Mouse (Mus musculus) neural tube, embryonic 13.5 days (tissue): Measurements from ENCODE around the gene Rrp1. TPM values are rescaled to one million over a fixed set of nuclear protein-coding genes. Genes with fewer than 3 reads are reported as not detected.
A peak's percentile ranks its signal among the peaks of the same experiment; 100 is the strongest.

Source experiments
- ATAC-seq: fragments of 200-750 bp; cut with Nextera tagmentation; 2 replicates; pipeline ENCODE4 v1.8.0; 2017; ENCODE audit warnings: low read depth, mild to moderate bottlenecking, moderate TSS enrichment, moderate library complexity
- H3K27ac ChIP-seq: fragments of 300-500 bp; sonication (generic); replicated peaks from 2 replicates; pipeline ENCODE4 v1.5.1; 2015; ENCODE audit warnings: moderate library complexity, mild to moderate bottlenecking, inconsistent platforms
- H3K27me3 ChIP-seq: fragments of 300-500 bp; sonication (generic); 2 replicates; pipeline ENCODE4 v1.6.1; 2015; ENCODE audit warnings: mild to moderate bottlenecking, inconsistent platforms
- H3K36me3 ChIP-seq: fragments of 300-500 bp; sonication (generic); 2 replicates; pipeline ENCODE4 v1.6.1; 2015; ENCODE audit warnings: mild to moderate bottlenecking, inconsistent platforms
- H3K4me1 ChIP-seq: fragments of 300-500 bp; sonication (generic); replicated peaks from 2 replicates; pipeline ENCODE4 v1.6.1; 2015; ENCODE audit warnings: inconsistent platforms
- H3K4me2 ChIP-seq: fragments of 300-500 bp; sonication (generic); 2 replicates; pipeline ENCODE4 v1.6.1; 2015; ENCODE audit warnings: inconsistent platforms, mild to moderate bottlenecking, moderate library complexity
- H3K4me3 ChIP-seq: fragments of 300-500 bp; sonication (generic); 2 replicates; pipeline ENCODE4 v1.5.1; 2015; ENCODE audit warnings: mild to moderate bottlenecking, inconsistent platforms
- H3K9ac ChIP-seq: fragments of 300-500 bp; sonication (generic); 2 replicates; pipeline ENCODE4 v1.6.1; 2015; ENCODE audit warnings: moderate library complexity, mild to moderate bottlenecking, inconsistent platforms
- H3K9me3 ChIP-seq: fragments of 300-500 bp; sonication (generic); 2 replicates; pipeline ENCODE4 v1.6.1; 2016; ENCODE audit warnings: inconsistent platforms
- WGBS: fragments of 180-500 bp; shearing (Covaris S2); methylation state at CpG from one replicate; pipeline ENCODE4 v1.1.7; 2015; 5-methylcytosine and 5-hydroxymethylcytosine counted together
- polyA plus RNA-seq: library from polyadenylated mRNA; unstranded; fragments of >200 nt; fragmentation: Nextera tagmentation; extraction: Ambion mirVana; gene quantifications from 2 replicates; pipeline ENCODE4 v1.2.1, GENCODE M21; 2015

Rrp1 gene
- 365 and 462 TPM in 2 replicates for polyA plus RNA-seq

DNA sequence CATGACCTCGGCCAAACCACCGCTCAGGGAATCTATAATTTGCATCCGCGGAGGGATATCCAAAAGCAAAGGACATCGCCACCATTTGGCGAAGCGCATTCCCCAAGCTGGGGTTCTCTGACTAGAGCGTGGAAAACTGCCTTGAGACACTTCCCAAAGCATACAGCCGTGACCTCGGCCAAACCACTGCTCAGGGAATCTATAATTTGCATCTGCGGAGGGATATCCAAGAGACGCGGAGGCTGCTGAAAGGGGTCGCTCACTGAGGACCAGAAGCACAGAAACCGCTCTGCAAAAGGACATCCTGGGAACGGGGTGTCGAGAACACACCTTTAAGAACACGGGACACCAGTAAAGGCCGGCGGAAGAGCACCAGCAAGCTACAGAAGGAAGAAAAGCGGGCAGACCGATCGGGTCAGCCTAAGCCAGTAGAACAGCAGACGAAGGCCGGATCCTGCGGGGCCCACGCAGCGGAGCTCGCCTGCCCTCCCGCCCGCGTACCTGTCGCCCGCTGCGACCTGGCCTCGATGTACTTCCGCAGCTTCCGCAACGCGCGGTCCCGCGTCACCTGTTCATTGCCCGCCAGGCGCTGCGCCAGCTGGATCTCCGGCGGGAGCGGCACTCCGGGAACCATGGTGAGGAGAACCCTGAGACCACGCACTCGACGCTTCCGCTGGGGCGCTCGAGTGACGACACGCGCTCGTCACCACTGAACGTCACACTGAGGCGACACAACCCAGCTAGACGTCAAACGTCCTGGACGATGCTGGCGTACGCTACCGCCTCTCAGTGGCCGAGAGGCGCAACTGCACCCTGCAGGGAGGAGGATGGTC lies at the start of gene Rrp1:
Gene Rrp1, minus strand, starts transcription at position 725 of the 833 bp plus-strand sequence.
- Histone ChIP-seq H3K4me2 (peak within 1 kb of the TSS; percentile 86), H3K9ac (peak within 1 kb of the TSS; percentile 93), H3K9me3 (no peaks in the 10 kb centered on the region), H3K4me3 (peak within 1 kb of the TSS; percentile 95), H3K27ac (peak within 1 kb of the TSS; percentile 90), H3K4me1 (peaks cover 23% of the 10 kb centered on the region), H3K36me3 (peaks cover 34% of the 10 kb centered on the region), H3K27me3 (no peaks in the 10 kb centered on the region)
- under 1% methylated on average over 70 of the region's 70 CpGs for WGBS
- peak; percentile 96 for ATAC-seq

DNA sequence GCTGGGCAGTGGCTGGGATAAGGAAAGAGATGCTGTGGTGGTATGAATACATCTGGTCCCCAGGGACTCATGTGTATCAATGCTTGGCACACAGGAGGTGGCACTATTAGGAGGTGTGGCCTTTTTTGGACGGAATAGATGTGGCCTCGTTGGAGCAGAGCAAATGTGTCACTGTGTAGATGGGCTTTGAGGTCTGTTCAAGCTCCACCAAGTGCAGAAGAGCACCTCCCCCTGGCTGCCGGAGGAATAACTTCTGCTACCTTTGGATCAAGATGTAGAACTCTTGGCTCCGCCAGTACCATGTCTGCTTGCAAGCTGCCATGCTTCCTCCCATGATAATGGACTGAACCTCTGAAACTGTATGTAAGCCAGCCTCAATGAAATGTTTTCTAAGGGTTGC lies 48.9 kb upstream of the Rrp1 start:
- H3K36me3 ChIP-seq: no peaks in the 10 kb centered on the region
- no peaks in the 10 kb centered on the region for H3K9me3 ChIP-seq
- no peak overlapping the region for H3K4me3 ChIP-seq
- no peak overlapping the region for H3K9ac ChIP-seq
- ATAC-seq: no peak
- H3K27me3 ChIP-seq: peaks cover 10% of the 10 kb centered on the region; the same call in 1 of the 2 replicates
- peaks cover 36% of the 10 kb centered on the region for H3K4me1 ChIP-seq
- 71% methylated on average over 4 of the region's 4 CpGs for WGBS
- no peak overlapping the region for H3K4me2 ChIP-seq
- no peak overlapping the region for H3K27ac ChIP-seq

DNA sequence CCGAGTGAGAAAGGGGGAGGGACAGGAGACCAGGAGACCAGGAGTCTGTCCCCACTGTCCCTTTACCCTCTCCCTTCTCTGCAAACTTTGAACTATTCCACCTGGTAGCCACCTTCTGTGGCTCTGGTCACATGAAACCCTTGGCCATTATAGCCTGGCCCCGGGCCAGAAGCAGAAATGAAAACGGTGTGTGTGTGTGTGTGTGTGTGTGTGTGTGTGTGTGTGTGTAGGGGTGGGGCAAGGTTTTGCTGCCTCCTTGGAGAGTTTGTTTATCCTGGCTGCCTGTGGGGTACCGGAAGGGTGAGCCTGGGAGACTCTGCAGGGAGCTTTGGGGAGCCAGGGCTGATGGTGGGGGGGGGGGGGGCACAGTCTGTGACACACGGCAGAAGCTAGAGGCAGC lies 47.6 kb upstream of the Rrp1 start:
- ATAC-seq: no peak
- WGBS: 56% methylated on average over 4 of the region's 5 CpGs
- Histone ChIP-seq H3K27me3 (peaks cover 10% of the 10 kb centered on the region; the same call in 1 of the 2 replicates), H3K4me3 (no peak overlapping the region), H3K36me3 (no peaks in the 10 kb centered on the region), H3K9ac (no peak overlapping the region), H3K4me1 (peaks cover 36% of the 10 kb centered on the region), H3K27ac (no peak overlapping the region), H3K4me2 (no peak overlapping the region), H3K9me3 (no peaks in the 10 kb centered on the region)

DNA sequence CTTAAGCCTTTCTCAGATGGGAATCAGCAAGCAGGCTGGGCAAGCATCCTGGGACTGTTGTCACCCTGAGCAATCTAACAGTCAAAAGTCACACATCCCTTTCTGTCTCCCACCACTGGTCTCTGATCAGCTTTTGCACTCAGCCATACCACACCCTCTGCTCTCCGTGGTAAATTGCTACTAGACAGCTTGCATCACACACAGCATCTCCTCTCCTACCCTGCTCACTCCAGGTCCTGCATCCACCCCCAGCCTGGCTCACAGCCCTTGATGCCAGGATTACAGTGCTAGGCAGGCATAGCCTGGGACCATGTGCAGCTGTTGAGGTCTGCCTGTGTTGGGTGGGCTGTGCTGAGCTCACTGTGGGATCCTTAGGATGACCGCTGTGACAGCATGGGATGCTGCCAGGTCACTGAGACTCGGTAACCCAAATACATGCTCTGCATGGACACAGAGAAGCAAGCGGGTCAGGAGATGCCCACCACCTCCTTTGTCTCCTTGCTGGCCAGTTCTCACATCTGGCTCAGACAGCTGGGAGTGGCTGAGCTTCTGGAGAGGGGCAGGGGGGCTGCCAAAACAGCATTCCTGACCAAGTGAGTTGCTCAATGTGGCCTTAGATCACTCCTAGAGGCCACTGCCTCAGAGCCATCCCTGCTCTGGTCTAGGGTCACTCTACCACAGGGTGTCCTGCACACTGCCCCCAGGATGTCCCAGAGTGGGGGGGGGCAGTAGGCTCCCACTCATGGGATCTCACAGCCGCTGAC lies 45.7 kb upstream of the Rrp1 start:
- Histone ChIP-seq H3K4me3 (no peak overlapping the region), H3K9me3 (no peaks in the 10 kb centered on the region), H3K9ac (no peak overlapping the region), H3K36me3 (no peaks in the 10 kb centered on the region), H3K27me3 (peaks cover 7% of the 10 kb centered on the region; the same call in 1 of the 2 replicates), H3K4me2 (no peak overlapping the region), H3K27ac (no peak overlapping the region), H3K4me1 (peaks cover 22% of the 10 kb centered on the region)
- 78% methylated on average over 5 of the region's 5 CpGs for WGBS
- 0 out of 2 replicates have a peak, but pooled peaks have one; percentile 17 for ATAC-seq

DNA sequence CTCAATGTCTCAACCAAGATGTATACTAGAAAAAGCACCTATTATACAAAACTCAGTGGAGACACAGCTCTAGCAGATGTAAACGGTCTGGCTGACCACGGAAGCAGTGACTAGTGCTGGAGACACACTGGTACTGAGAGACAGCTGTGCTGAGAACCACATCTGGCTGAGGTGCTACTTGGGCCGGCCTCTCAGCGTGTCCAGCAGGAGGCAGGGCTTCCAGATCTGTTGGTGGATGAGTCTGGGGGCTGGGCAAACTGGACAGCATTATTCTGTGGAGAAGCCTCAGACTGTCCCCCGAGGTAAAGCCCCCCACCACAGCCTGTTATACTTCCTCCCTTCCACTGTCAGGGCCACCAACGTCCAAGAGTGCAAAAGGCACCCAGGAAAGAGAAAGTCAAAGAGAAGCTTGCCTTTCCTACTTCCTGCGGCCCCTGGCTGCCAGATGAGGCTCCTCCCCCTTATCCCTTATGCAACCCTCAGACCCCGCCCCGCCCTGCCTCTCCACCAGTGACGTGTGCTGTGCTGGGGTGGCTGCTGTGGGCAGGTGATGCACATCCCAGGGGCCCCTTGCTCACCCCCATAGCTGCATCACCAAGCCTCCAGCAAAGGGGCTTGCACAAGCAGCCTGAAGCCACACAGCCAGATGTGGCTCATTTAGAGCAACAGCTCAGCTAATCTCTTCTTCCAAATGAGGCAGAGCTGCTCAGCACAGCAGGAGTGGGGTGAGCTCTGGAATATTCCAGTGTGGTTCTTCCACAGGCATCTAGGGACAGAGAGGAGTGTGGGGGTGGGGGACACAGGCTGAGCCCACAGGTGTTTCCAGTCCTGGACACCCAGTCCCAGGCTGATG lies 44.9 kb upstream of the Rrp1 start:
- WGBS: 30% methylated on average over 10 of the region's 10 CpGs
- H3K4me2 ChIP-seq: no peak overlapping the region
- no peaks in the 10 kb centered on the region for H3K9me3 ChIP-seq
- no peaks in the 10 kb centered on the region for H3K27me3 ChIP-seq
- H3K4me1 ChIP-seq: peaks cover 21% of the 10 kb centered on the region
- no peak overlapping the region for H3K4me3 ChIP-seq
- H3K9ac ChIP-seq: no peak overlapping the region
- peak; percentile 42 for ATAC-seq
- H3K36me3 ChIP-seq: no peaks in the 10 kb centered on the region
- H3K27ac ChIP-seq: no peak overlapping the region

DNA sequence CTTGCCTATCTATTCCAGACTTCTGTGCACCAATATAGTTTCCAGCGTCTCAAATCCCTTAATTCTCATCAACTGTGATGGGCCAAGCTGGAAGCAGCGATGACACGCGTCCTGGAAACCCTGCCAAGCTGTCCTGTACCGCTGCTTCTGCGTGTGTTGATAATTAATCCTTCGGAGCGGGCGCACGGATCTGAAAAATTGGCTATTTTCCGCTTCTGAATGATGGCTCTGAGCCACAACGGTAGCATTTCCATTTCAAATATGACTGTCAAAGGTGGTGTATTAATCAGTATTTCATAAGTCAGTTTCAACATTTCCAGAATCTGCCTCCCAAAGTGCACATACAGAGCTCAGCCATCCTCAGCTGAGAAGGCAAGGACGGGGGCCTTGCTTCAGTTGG lies 43.9 kb upstream of the Rrp1 start:
- no peak overlapping the region for H3K4me2 ChIP-seq
- H3K9ac ChIP-seq: no peak overlapping the region
- 0 out of 2 replicates have a peak overlapping the region, but pooled peaks have one; percentile 23 for H3K27ac ChIP-seq
- peaks cover 28% of the 10 kb centered on the region for H3K4me1 ChIP-seq
- WGBS: 71% methylated on average over 13 of the region's 13 CpGs
- no peaks in the 10 kb centered on the region for H3K27me3 ChIP-seq
- no peak overlapping the region for H3K4me3 ChIP-seq
- H3K9me3 ChIP-seq: no peaks in the 10 kb centered on the region
- H3K36me3 ChIP-seq: no peaks in the 10 kb centered on the region
- ATAC-seq: no peak

DNA sequence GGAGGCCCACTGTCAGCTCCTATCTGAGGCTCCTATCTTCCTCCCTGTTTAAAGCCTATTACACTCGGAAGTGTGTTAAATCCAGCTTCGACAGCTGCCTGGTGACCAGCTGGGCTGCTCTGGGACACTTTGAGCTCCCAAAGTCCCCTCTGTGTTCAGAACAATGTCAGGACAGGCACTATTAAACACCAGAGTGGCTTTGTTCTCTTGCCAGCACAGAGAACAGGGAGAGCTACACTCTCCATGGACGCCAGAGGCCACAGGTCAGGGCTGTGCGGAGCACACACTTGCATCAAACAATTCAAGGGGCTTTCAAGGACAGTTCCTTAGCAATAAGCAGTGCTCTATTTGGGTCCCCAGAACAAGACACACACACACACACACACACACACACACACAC lies 39.8 kb upstream of the Rrp1 start:
- peaks cover 17% of the 10 kb centered on the region for H3K36me3 ChIP-seq
- ATAC-seq: no peak

DNA sequence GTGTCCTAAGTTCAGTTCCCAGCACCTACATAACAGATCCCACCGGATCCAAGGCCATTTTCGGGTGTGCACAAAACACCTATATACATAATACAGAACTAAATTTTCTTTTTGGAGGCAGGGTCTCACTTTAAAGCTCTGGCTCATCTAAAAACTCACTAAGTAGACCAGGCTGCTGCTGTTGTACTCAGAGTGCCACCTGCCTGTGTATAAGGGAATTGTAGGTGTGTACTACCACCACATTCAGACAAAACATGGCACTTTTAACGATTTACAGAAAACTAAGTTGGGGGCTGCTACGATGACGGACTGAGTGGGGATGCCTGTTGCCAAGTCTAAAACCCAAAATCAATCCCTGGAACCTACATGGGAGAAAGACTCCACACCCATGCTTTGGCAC lies 37.9 kb upstream of the Rrp1 start:
- H3K27me3 ChIP-seq: no peaks in the 10 kb centered on the region
- no peak for ATAC-seq
- peaks cover 11% of the 10 kb centered on the region; the same call in 1 of the 2 replicates for H3K4me1 ChIP-seq
- H3K36me3 ChIP-seq: peaks cover 33% of the 10 kb centered on the region
- H3K9me3 ChIP-seq: no peaks in the 10 kb centered on the region
- H3K27ac ChIP-seq: no peak overlapping the region
- H3K4me2 ChIP-seq: no peak overlapping the region
- no peak overlapping the region for H3K4me3 ChIP-seq
- 91% methylated on average over 5 of the region's 5 CpGs for WGBS
- H3K9ac ChIP-seq: no peak overlapping the region

More for the DNA sequence above, 39.8 kb upstream of the Rrp1 start:
- Histone ChIP-seq H3K9ac (peak overlapping the region; percentile 34; the same call in 1 of the 2 replicates), H3K27me3 (no peaks in the 10 kb centered on the region), H3K9me3 (no peaks in the 10 kb centered on the region), H3K4me1 (peaks cover 13% of the 10 kb centered on the region), H3K27ac (no peak overlapping the region), H3K4me3 (no peak overlapping the region), H3K4me2 (no peak overlapping the region)
- 10% methylated on average over 4 of the region's 4 CpGs for WGBS

DNA sequence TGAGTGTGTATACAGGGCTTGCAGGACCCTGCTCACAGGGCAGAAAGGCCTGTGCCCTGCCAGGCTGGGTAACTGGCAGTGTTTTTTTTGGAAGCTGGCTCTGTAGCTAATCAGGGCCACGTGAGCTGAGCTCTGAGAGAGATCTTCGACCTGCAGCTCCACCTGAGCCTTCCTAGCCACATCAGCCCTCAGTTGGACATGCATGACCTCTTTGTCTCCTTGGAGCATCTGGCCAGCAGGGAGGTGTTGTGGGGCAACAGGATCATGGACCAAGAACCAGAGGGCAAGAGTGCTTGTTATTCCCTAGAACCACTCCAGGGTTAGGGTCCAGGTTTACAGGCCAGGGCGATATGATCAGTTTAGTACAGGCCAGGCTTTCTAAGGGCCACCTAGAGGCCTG lies 34.6 kb upstream of the Rrp1 start:
- Histone ChIP-seq H3K9me3 (no peaks in the 10 kb centered on the region), H3K27me3 (no peaks in the 10 kb centered on the region), H3K4me1 (peaks cover 4% of the 10 kb centered on the region; the same call in 1 of the 2 replicates), H3K9ac (no peak overlapping the region), H3K27ac (no peak overlapping the region), H3K4me2 (no peak overlapping the region), H3K4me3 (no peak overlapping the region), H3K36me3 (peaks cover 61% of the 10 kb centered on the region)
- 82% methylated on average over 3 of the region's 3 CpGs for WGBS
- no peak for ATAC-seq

DNA sequence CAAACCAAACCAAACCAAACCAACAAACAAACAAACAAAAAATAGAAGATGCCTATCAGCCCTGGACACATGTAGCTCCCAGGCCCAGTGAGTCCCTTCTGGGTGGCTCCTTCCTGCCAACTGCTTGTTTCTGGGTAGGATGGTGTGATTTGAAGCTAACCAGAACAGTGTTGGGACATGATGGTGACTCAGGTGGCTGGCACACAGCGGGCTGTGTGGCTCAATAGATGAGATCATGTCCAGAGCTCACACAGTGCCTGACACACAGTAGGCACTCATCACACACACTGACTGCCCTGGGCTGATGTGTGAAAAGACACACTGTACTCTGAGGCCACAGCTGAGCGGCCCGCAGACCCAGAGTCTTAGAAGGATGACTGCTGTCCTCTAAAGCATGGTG lies 33.4 kb upstream of the Rrp1 start:
- no peak overlapping the region for H3K4me2 ChIP-seq
- peaks cover 61% of the 10 kb centered on the region for H3K36me3 ChIP-seq
- no peak overlapping the region for H3K27ac ChIP-seq
- 96% methylated on average over 3 of the region's 3 CpGs for WGBS
- no peak overlapping the region for H3K4me3 ChIP-seq
- H3K27me3 ChIP-seq: no peaks in the 10 kb centered on the region
- no peaks in the 10 kb centered on the region for H3K4me1 ChIP-seq
- H3K9me3 ChIP-seq: no peaks in the 10 kb centered on the region
- no peak overlapping the region for H3K9ac ChIP-seq
- no peak for ATAC-seq

DNA sequence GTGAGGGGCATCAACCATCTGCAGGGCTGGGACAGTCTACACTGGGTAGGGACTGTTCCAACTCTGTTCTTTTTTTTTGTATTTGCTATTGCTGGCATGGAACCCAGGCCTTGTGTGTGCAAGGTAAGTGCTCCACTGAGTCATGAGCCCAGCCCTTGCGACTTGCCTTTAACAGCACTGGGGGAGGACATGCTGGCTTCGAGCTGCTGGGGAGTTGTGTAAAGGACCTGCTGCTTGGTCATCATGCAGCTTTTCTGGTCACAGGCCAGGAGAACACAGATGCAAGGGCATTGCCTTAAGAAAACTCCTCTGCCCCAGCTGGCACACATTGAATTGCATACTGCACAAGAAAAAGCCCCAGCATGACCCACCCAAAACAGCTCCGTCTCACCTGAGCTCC lies 29.4 kb upstream of the Rrp1 start:
- Histone ChIP-seq H3K27ac (no peak overlapping the region), H3K4me1 (no peaks in the 10 kb centered on the region), H3K4me2 (no peak overlapping the region), H3K9me3 (no peaks in the 10 kb centered on the region), H3K27me3 (no peaks in the 10 kb centered on the region), H3K36me3 (peaks cover 41% of the 10 kb centered on the region; the same call in 1 of the 2 replicates), H3K9ac (no peak overlapping the region), H3K4me3 (no peak overlapping the region)
- no peak for ATAC-seq
- WGBS: 94% methylated on average over 3 of the region's 3 CpGs
